Mouse (Mus musculus): Measurements from ENCODE around the gene Gtpbp10. TPM values are rescaled to one million over a fixed set of nuclear protein-coding genes. Genes with fewer than 3 reads are reported as not detected.

The Gtpbp10 gene
- polyA plus RNA-seq (2021; fragmentation: Nextera tagmentation): 4.0 and 5.2 TPM in 2 replicates
- long read RNA-seq, experiment 1, transcript Gtpbp10-202 (10 exons, 2,972 nt): major isoform, 45 of 63 reads
- long read RNA-seq, experiment 1, partial matches to known transcripts: 1 of 63 reads
- long read RNA-seq, experiment 1, other reads (novel, unspliced or antisense): 17 of 63 reads
- long read RNA-seq, experiment 2, partial matches to known transcripts: 0 of 9 reads
- long read RNA-seq, experiment 2, other reads (novel, unspliced or antisense): 6 of 9 reads

GRCm38 (mm10) chr5:5559079-5559740, at the start of gene Gtpbp10:
Gene Gtpbp10 (minus strand): TSS chr5:5559538.

GRCm38 (mm10) chr5:5573749-5574317, 14.5 kb upstream of the Gtpbp10 start, which contains the start of gene Gm8773:
Gene Gm8773 (plus strand): TSS chr5:5573799.

GRCm38 (mm10) chr5:5514196-5515076, 44.9 kb downstream of the Gtpbp10 start, which contains the start of gene Cldn12:
Gene Cldn12 (minus strand): TSS chr5:5514958.

Other genes with a start within 250 kb of the Gtpbp10 start
- 56.0 and 68.0 TPM in 2 replicates for gene Cdk14, start 139.2 kb downstream of the Gtpbp10 start, polyA plus RNA-seq (2021; fragmentation: Nextera tagmentation)
- gene 1700015F17Rik, start 80.4 kb downstream of the Gtpbp10 start, polyA plus RNA-seq (2021; fragmentation: Nextera tagmentation): 0.75 and 1.2 TPM in 2 replicates
- gene Cldn12, start 44.6 kb downstream of the Gtpbp10 start, polyA plus RNA-seq (2021; fragmentation: Nextera tagmentation): 15.5 and 18.9 TPM in 2 replicates
- 0.16 and 0.51 TPM in 2 replicates for gene Gm8773, start 14.3 kb upstream of the Gtpbp10 start, polyA plus RNA-seq (2021; fragmentation: Nextera tagmentation)
- gene Cfap69, start 104.7 kb upstream of the Gtpbp10 start, polyA plus RNA-seq (2021; fragmentation: Nextera tagmentation): 4.5 and 5.9 TPM in 2 replicates
- 3.5 and 5.4 TPM in 2 replicates for gene Steap2, start 135.0 kb upstream of the Gtpbp10 start, polyA plus RNA-seq (2021; fragmentation: Nextera tagmentation)
- gene Steap1, start 189.8 kb upstream of the Gtpbp10 start, polyA plus RNA-seq (2021; fragmentation: Nextera tagmentation): 0.54 and 0.68 TPM in 2 replicates

Data from left cerebral cortex, adult 6 months (tissue).